Mouse (Mus musculus) brain, embryonic 14.5 days (tissue): ENCODE data around the gene Hist1h2bk.

Source experiments
- CTCF ChIP-seq: fragments of 200-500 bp; IDR thresholded peaks from 2 replicates; pipeline ENCODE4 v1.5.1; 2012; ENCODE audit warnings: inconsistent platforms, mild to moderate bottlenecking, moderate library complexity, borderline replicate concordance; ENCODE audit not compliant: insufficient read depth, insufficient read length; ENCODE audit errors: extremely low read depth
- POLR2A ChIP-seq: fragments of 200-500 bp; IDR thresholded peaks from 2 replicates; pipeline ENCODE4 v1.6.1; 2012; ENCODE audit warnings: mild to moderate bottlenecking, inconsistent platforms, borderline replicate concordance; ENCODE audit not compliant: poor library complexity, insufficient read depth, insufficient read length, severe bottlenecking; ENCODE audit errors: extremely low read depth

DNA sequence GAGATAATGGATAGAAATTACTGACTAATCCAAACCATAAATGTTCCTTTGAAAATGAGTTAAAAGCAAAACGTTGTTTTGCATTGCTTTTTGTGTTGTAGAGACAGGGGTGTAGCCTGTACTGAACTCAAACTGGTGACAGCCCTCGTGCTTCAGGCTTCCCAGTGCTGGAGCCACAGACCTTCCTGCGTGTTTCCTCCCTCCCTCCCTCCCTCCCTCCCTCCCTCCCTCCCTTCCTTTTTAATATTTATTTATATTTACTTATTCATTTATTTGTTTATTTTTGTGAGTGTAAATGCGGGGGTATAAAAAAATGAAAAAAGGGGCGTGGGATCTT, 15.8 kb downstream of the Hist1h2bk start:
- TF ChIP-seq CTCF (no peak), POLR2A (no peak)
